Mouse (Mus musculus): Measurements from ENCODE around the gene Sp1. TPM values are rescaled to one million over a fixed set of nuclear protein-coding genes. Genes with fewer than 3 reads are reported as not detected.

Gene Sp1
- total RNA-seq, 2 experiments from 2014 or later, result 47.5 to 52.3 TPM

GRCm38 (mm10) chr15:102395061-102395460, 10.9 kb upstream of the Sp1 start:
- intact Hi-C loops (cut with DNase I), result no loop called here
- peak; percentile 26 to 33 for DNase-seq

GRCm38 (mm10) chr15:102398629-102399028, 7.3 kb upstream of the Sp1 start:
- intact Hi-C loops (cut with DNase I), result no loop called here
- no peak for DNase-seq

GRCm38 (mm10) chr15:102399229-102400221, 6.4 kb upstream of the Sp1 start:
- intact Hi-C loops (cut with DNase I), result no loop called here
- peak; percentile 92 to 93 for DNase-seq

- intact Hi-C loops (cut with DNase I), result no loop called here
These were observed 5.4 kb upstream of the Sp1 start for GRCm38 (mm10) chr15:102400476-102401045.

GRCm38 (mm10) chr15:102401278-102401677, 4.7 kb upstream of the Sp1 start:
- DNase-seq, result no peak
- intact Hi-C loops (cut with DNase I), result no loop called here

More at GRCm38 (mm10) chr15:102400476-102401045, 5.4 kb upstream of the Sp1 start:
- no peak for DNase-seq

- no peak for DNase-seq
- intact Hi-C loops (cut with DNase I), result no loop called here
These were observed 3.7 kb upstream of the Sp1 start for GRCm38 (mm10) chr15:102402210-102402609.

GRCm38 (mm10) chr15:102404608-102405488, 1.1 kb upstream of the Sp1 start:
- intact Hi-C loops (cut with DNase I), result no loop called here
- no peak for DNase-seq

GRCm38 (mm10) chr15:102406196-102406911, 411 bp downstream of the Sp1 start:
- DNase-seq, result peak; percentile 88 to 92
- intact Hi-C loops (cut with DNase I), result no loop called here

- intact Hi-C loops (cut with DNase I), result no loop called here
- no peak for DNase-seq
These were observed 1.1 kb downstream of the Sp1 start for GRCm38 (mm10) chr15:102406912-102407580.

GRCm38 (mm10) chr15:102407681-102408557, 2.0 kb downstream of the Sp1 start:
- intact Hi-C loops (cut with DNase I), result no loop called here
- DNase-seq, result no peak

- intact Hi-C loops (cut with DNase I), result no loop called here
- DNase-seq, result no peak
These were observed 2.7 kb downstream of the Sp1 start for GRCm38 (mm10) chr15:102408558-102409130.

GRCm38 (mm10) chr15:102409286-102409685, 3.3 kb downstream of the Sp1 start:
- intact Hi-C loops (cut with DNase I), result no loop called here
- DNase-seq, result no peak

- no peak for DNase-seq
- intact Hi-C loops (cut with DNase I), result no loop called here
These were observed 5.1 kb downstream of the Sp1 start for GRCm38 (mm10) chr15:102411077-102411476.

- intact Hi-C loops (cut with DNase I), result no loop called here
- DNase-seq, result no peak
These were observed 7.7 kb downstream of the Sp1 start for GRCm38 (mm10) chr15:102413687-102414086.

- no peak for DNase-seq
- intact Hi-C loops (cut with DNase I), result no loop called here
These were observed 11.6 kb downstream of the Sp1 start for GRCm38 (mm10) chr15:102417524-102417923.

GRCm38 (mm10) chr15:102420986-102421385, 15.0 kb downstream of the Sp1 start:
- no peak for DNase-seq
- intact Hi-C loops (cut with DNase I), result loop anchor here (5.0 kb wide), 1 partner anchor 79 kb away; no protein-coding TSS in a partner anchor

GRCm38 (mm10) chr15:102421437-102421836, 15.5 kb downstream of the Sp1 start:
- intact Hi-C loops (cut with DNase I), result loop anchor here (5.0 kb wide), 1 partner anchor 79 kb away; no protein-coding TSS in a partner anchor

More at GRCm38 (mm10) chr15:102421437-102421836, 15.5 kb downstream of the Sp1 start:
- DNase-seq, result peak; percentile 30 to 65

Measured in heart, postnatal 14 days (tissue).